Mouse (Mus musculus) layer of hippocampus, adult 2 months (tissue): Measurements from ENCODE around the gene Itih4. TPM values are rescaled to one million over a fixed set of nuclear protein-coding genes. Genes with fewer than 3 reads are reported as not detected.

ENCODE experiments used
- DNase-seq, 2 experiments: peaks; one replicate each; pipeline ENCODE4 v3.0.0; 2022; ENCODE audit warnings: low spot score in 2 of 2
- H3K27ac ChIP-seq: fragments of 200-600 bp; 2 replicates; pipeline ENCODE4 v1.8.1; 2022
- H3K4me3 ChIP-seq: fragments of 200-600 bp; 2 replicates; pipeline ENCODE4 v1.8.1; 2022; ENCODE audit warnings: mild to moderate bottlenecking
- CTCF ChIP-seq: fragments of 200-600 bp; conservative IDR thresholded peaks from 2 replicates; pipeline ENCODE4 v1.8.1; 2022; ENCODE audit warnings: antibody characterized with exemption, mild to moderate bottlenecking, moderate library complexity
- total RNA-seq, 2 experiments: library from RNA; stranded (reverse); gene quantifications; 2 replicates each; pipeline ENCODE4 v1.2.3; 2021

Itih4 gene
- total RNA-seq, 2 experiments from 2014 or later = 0.36 TPM; not detected in 1

GRCm38 (mm10) chr14:30881718-30882108 lies 4.6 kb upstream of the Itih4 start:
- no peak overlapping the region for H3K27ac ChIP-seq
- no peak for DNase-seq
- TF ChIP-seq CTCF = peak; percentile 1; the same call in 1 of the 2 replicates
- H3K4me3 ChIP-seq = no peak overlapping the region

- no peak for TF ChIP-seq CTCF
- no peak overlapping the region for H3K4me3 ChIP-seq
These were observed 978 bp upstream of the Itih4 start for GRCm38 (mm10) chr14:30885298-30885697.

GRCm38 (mm10) chr14:30888271-30888732 lies 2.0 kb downstream of the Itih4 start:
- no peak overlapping the region for H3K4me3 ChIP-seq
- H3K27ac ChIP-seq = 0 out of 2 replicates have a peak overlapping the region, but pooled peaks have one; percentile 3
- no peak for DNase-seq
- peak; percentile 58 for TF ChIP-seq CTCF

More at GRCm38 (mm10) chr14:30885298-30885697, 978 bp upstream of the Itih4 start:
- no peak for DNase-seq
- no peak overlapping the region for H3K27ac ChIP-seq

- no peak for TF ChIP-seq CTCF
- no peak overlapping the region for H3K27ac ChIP-seq
- DNase-seq = no peak
- no peak overlapping the region for H3K4me3 ChIP-seq
These were observed 13.7 kb downstream of the Itih4 start for GRCm38 (mm10) chr14:30899972-30900371.

GRCm38 (mm10) chr14:30902628-30903027 lies 16.4 kb downstream of the Itih4 start:
- no peak for TF ChIP-seq CTCF
- DNase-seq = no peak
- H3K4me3 ChIP-seq = no peak overlapping the region
- H3K27ac ChIP-seq = no peak overlapping the region

GRCm38 (mm10) chr14:30903036-30903435 lies 16.8 kb downstream of the Itih4 start:
- H3K27ac ChIP-seq = no peak overlapping the region
- no peak overlapping the region for H3K4me3 ChIP-seq
- DNase-seq = no peak
- no peak for TF ChIP-seq CTCF

- TF ChIP-seq CTCF = no peak
- no peak overlapping the region for H3K4me3 ChIP-seq
- H3K27ac ChIP-seq = no peak overlapping the region
- DNase-seq = no peak
These were observed 18.0 kb downstream of the Itih4 start for GRCm38 (mm10) chr14:30904307-30904706.

GRCm38 (mm10) chr14:30906001-30906400 lies 19.7 kb downstream of the Itih4 start:
- no peak overlapping the region for H3K27ac ChIP-seq
- no peak for DNase-seq
- TF ChIP-seq CTCF = no peak
- no peak overlapping the region for H3K4me3 ChIP-seq

GRCm38 (mm10) chr14:30907814-30908265 lies 21.6 kb downstream of the Itih4 start:
- no peak overlapping the region for H3K27ac ChIP-seq
- H3K4me3 ChIP-seq = no peak overlapping the region
- peak in 1 of 2 experiments; percentile 12 for DNase-seq
- TF ChIP-seq CTCF = no peak

GRCm38 (mm10) chr14:30911141-30911540 lies 24.9 kb downstream of the Itih4 start:
- no peak for DNase-seq
- H3K27ac ChIP-seq = no peak overlapping the region
- H3K4me3 ChIP-seq = no peak overlapping the region
- TF ChIP-seq CTCF = no peak

- no peak overlapping the region for H3K27ac ChIP-seq
- TF ChIP-seq CTCF = no peak
These were observed 26.4 kb downstream of the Itih4 start for GRCm38 (mm10) chr14:30912641-30913040.

GRCm38 (mm10) chr14:30913404-30913803 lies 27.1 kb downstream of the Itih4 start:
- DNase-seq = no peak
- Histone ChIP-seq H3K4me3 (no peak overlapping the region), H3K27ac (0 out of 2 replicates have a peak overlapping the region, but pooled peaks have one; percentile 5)
- TF ChIP-seq CTCF = no peak

More at GRCm38 (mm10) chr14:30912641-30913040, 26.4 kb downstream of the Itih4 start:
- H3K4me3 ChIP-seq = no peak overlapping the region
- DNase-seq = no peak

- no peak for TF ChIP-seq CTCF
- no peak for DNase-seq
- H3K27ac ChIP-seq = no peak overlapping the region
- no peak overlapping the region for H3K4me3 ChIP-seq
These were observed 30.2 kb downstream of the Itih4 start for GRCm38 (mm10) chr14:30916516-30916915.

GRCm38 (mm10) chr14:30922053-30922670 lies 35.9 kb downstream of the Itih4 start:
- peak; percentile 29 to 48 for DNase-seq

More at GRCm38 (mm10) chr14:30922053-30922670, 35.9 kb downstream of the Itih4 start:
- TF ChIP-seq CTCF = no peak
- no peak overlapping the region for H3K4me3 ChIP-seq
- peak overlapping the region; percentile 71; the same call in 1 of the 2 replicates for H3K27ac ChIP-seq
